Mouse (Mus musculus): Measurements from ENCODE around the gene Zfp629.
A peak's percentile ranks its signal among the peaks of the same experiment; 100 is the strongest.

Zfp629 gene

DNA sequence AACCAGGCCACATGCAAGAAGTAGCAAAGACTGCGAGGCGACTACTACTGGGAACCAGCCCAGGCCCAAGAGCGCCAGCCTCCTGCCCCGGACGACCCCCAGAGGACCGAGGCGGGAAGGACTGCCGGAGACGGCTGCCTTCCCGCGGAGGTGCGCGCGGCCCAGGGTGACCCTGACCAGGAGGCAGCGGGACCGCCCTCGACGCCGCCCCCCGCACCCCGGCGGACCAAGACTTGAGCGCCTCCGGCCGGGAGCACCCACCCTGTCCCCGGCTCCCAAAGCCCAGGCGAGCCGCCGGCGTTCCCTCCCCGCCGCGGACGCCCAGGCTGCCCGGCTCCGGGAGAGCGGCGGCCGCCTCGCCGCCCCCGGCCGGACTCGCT is 1.1 kb downstream of the Zfp629 start:
- no peak for DNase-seq (ENCODE audit: low read depth, low spot score)

DNA sequence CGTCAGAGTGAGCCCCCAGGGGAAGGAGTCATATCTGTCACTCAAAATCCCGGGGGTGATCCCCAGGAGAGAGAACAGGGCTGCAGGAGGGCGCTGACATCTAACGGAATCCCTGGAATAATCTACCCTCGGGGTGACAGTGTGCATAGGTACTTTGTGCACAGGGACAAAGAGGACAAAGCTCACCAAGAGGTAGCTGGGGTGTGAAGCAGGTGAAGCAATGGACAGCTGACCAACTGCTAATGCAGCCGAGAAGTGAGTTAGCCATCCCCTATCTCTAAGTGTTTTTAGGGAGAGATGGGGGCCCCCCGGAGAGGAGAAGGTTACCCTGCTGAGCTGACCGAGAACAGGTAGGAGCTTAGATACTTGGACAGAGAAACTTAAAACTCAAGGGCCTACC is 1.5 kb downstream of the Zfp629 start:
- DNase-seq (ENCODE audit: low read depth, low spot score): no peak

DNA sequence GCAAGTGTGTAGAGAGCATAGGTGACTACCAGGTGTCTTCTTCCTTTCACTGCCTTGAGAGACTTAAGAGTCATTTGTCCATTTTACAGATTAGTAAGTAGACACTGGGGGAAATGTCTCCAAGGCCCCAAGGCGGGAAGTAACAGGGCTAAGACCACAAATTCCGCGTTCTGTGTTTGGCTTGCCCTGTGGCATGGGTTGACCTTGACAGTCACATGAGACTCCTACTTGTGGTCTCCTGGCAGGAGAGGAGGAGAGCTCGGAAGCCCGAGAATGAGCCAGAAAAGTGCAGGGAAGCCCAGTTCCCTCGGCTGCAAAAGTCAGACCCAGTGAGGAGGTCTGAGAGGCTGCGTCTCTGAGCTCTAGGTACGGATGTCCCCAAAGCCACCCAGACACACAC is 2.1 kb downstream of the Zfp629 start:
- DNase-seq (ENCODE audit: low read depth, low spot score): no peak

DNA sequence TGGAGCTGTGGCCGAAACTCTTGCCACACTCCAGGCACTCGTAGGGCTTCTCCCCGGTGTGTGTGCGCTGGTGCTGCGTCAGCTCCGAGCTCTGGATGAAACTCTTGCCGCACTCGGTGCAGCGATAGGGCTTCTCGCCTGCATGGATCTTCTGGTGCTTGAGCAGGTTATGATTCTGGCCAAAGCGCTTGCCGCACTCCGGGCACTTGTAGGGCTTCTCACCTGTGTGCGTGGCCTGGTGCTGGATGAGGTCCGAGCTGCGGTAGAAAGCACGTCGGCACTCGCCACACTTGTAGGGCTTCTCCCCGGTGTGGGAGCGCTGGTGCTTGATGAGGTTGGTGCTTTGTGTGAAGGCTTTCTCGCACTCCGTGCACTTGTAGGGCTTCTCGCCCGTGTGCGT is 4.0 kb downstream of the Zfp629 start:
- DNase-seq (ENCODE audit: low read depth, low spot score): peak; percentile 60

DNA sequence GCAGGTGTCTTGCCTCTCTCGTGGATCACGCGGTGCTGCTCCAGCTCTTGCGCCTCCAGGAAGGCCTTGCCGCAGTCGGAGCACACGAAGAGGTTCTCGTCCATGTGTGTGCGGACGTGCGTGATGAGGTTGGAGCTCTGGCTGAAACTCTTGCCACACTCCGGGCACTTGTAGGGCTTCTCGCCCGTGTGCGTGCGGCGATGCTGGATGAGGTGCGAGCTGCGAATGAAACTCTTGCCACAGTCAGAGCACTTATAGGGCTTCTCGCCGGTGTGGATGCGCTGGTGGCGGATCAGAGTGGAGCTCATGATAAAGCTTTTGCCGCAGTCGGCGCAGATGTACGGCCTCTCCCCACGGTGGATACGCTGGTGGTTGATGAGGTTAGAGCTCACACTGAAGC is 4.6 kb downstream of the Zfp629 start:
- DNase-seq (ENCODE audit: low read depth, low spot score): peak; percentile 52

DNA sequence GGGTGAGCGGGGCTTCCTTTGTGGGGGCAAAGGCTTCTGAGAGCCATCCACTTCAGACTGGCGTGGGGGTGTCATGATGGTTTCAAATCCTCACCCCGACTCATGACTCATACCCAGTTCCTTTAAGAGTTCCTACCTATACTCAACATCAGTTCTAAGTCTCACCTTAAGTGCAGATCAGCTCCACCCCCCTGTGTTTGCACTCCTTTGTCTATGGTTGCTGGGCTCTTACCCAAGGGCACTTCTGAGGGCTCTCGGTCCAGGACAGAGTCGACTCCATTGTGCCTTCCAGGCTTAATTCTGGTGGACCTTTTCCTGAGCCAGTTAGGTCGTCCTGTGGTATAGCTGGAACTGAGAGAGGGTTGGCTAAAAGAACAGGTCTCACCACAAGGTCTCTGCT is 8.4 kb downstream of the Zfp629 start:
- no peak for DNase-seq (ENCODE audit: low read depth, low spot score)

DNA sequence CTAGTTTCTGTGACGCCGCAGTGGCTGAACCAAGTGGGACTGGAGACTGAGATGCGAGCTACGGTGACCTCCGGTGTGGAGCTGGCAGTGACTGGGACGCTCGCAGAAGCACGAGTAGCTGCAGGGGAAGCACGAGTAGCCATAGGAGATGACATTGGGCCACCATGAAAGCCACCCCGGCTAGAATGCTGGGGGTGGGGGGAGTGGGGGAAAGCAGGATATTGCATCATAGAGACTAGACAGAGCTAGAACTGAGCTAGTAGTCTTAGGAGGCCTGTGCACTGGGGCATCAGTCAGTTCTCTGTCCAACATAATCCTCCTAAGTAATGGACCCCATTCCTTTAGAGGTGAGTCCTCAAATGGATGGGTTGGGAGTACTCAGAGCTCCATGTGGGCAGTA is 11.3 kb downstream of the Zfp629 start:
- DNase-seq (ENCODE audit: low read depth, low spot score): no peak

DNA sequence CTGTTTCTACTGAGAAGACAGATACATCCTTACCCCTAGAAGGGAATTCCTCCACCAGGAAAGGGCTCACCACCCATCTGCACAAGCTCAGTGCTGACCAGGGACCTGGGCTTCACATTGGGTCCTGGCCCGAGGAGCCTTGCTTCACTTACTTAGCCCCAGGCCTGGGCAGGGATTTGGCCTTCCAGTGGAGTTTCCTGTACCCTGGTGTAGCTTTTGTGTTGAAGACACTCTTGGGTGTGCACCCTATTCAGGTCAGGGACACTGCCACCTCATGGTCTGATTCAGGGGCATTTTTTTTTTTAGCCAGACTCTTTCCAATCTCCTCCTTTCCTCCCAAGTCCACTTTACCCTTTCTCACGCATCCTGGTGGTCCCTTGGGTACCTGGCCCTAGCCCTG is 12.7 kb downstream of the Zfp629 start:
- DNase-seq (ENCODE audit: low read depth, low spot score): no peak

DNA sequence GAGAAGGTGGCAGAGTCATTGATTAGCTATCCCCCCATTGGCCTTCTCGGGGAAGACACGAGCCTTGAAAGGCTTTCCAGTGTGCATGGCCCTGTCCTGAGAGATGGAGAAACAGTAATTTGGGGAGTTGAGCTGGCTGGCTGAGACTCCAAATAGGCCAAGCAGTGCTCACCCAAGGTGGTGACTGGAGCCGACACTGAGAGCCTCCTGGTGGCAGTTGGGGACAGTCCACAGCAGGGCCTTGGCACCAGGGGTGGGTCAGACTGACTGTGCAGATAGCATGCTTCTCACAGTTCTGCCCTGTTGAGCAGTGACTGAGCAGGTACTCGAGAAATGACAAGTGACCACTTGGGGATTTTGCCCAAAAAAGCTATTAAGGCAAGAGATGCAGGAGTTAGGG is 13.9 kb downstream of the Zfp629 start:
- no peak for DNase-seq (ENCODE audit: low read depth, low spot score)

DNA sequence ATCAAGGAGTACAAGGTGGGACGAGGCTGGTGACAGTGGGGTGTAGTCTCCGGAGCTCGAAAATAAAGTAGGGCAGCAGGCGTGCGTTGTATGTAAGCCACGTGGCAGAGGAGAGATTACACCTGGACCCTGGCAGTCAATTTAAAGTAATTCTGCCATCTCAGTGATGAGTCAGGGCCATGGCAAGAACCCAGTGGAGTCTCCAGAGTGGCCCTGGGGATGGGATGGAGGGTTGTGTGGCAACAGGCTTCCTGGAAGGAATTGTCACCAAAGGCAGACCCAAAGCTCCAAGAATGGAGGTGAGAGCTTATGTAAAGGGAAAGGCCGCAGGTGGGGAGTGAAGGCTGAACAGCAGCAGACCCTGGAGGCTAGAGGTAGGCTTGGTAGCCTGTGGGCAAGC is 15.0 kb downstream of the Zfp629 start:
- DNase-seq (ENCODE audit: low read depth, low spot score): no peak

DNA sequence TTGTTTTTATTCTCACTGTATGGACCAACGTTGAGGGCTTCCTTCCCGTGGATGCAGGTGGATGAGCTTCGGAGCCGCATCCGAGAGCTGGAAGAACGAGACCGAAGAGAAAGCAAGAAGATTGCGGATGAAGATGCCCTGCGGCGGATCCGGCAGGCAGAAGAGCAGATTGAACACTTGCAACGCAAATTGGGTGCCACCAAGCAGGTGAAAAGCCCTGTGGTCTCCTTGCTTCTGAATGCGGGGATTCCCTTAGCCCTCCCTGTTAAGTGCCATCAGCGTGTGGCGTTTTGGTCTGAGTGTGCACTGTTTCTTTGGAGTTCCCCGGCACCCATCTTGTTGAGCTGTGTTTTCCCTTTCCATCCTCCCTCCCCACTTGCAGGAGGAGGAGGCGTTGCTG is 18.9 kb downstream of the Zfp629 start:
- no peak for DNase-seq (ENCODE audit: low read depth, low spot score)

DNA sequence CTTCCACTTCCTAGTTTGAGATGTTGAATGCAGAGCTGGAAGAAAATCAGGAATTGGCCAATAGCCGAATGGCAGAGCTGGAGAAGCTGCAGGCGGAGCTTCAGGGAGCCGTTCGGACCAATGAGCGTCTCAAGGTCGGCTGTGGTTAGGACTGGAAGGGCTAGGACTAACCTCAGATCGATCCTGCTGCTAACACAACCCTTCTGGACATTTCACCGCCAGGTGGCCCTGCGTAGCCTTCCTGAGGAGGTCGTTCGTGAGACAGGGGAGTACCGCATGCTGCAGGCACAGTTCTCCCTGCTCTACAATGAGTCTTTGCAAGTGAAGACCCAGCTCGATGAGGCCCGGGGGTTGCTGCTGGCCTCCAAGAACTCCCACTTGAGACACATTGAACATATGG is 23.0 kb downstream of the Zfp629 start:
- peak; percentile 87 for DNase-seq (ENCODE audit: low read depth, low spot score)

DNA sequence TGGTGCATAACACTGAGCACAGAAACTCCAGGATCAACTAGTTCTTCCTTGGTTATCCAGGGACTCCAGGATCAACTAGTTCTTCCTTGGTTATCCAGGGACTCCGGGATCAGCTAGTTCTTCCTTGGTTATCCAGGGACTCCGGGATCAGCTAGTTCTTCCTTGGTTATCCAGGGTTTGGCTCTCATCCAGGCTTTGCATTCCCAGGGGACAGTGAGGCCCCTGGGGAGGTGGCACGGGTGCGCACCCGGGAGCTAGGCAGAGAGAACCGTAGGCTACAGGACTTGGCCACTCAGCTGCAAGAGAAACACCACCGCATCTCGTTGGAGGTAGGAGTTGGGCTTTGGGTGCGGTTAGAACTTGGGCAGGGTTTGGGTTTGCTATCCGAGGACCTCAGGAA is 24.5 kb downstream of the Zfp629 start:
- DNase-seq (ENCODE audit: low read depth, low spot score): no peak

DNA sequence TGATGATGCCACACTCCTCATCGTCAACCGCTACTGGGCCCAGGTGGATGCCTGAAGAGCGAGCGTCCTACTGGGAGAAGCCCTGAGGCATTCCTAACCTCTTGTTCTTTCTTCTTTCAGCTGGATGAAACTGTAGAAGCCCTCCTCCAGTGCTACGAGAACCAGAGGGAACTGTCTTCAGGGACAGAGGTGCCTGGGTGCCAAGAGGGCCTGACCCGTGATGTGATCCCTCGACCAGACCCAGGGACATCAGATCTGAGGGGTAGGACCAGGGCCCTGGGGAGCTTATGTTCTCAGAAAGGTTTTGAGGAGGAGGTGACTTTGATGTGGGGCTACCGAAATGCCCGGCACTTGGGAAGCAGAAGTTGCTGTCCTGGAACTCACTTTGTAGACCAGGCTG is 26.0 kb downstream of the Zfp629 start:
- DNase-seq (ENCODE audit: low read depth, low spot score): no peak

DNA sequence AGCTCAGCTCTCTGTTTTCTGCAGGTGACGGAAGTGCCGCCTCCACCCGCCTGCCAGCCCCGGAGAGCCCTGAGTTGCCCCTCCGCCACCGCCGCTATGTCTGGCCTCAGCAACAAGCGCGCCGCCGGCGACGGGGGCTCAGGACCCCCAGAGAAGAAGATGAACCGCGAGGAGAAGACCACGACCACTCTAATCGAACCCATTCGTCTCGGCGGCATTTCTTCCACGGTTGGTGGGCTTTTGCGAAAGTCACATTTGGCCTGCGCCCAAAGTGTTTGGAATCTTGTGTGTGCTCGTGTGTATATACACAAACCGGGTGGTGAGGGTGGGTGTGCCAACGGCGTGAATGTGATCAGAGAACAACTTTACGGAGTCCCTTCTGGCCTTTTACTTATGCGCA is 26.7 kb downstream of the Zfp629 start:
- peak; percentile 27 for DNase-seq (ENCODE audit: low read depth, low spot score)

DNA sequence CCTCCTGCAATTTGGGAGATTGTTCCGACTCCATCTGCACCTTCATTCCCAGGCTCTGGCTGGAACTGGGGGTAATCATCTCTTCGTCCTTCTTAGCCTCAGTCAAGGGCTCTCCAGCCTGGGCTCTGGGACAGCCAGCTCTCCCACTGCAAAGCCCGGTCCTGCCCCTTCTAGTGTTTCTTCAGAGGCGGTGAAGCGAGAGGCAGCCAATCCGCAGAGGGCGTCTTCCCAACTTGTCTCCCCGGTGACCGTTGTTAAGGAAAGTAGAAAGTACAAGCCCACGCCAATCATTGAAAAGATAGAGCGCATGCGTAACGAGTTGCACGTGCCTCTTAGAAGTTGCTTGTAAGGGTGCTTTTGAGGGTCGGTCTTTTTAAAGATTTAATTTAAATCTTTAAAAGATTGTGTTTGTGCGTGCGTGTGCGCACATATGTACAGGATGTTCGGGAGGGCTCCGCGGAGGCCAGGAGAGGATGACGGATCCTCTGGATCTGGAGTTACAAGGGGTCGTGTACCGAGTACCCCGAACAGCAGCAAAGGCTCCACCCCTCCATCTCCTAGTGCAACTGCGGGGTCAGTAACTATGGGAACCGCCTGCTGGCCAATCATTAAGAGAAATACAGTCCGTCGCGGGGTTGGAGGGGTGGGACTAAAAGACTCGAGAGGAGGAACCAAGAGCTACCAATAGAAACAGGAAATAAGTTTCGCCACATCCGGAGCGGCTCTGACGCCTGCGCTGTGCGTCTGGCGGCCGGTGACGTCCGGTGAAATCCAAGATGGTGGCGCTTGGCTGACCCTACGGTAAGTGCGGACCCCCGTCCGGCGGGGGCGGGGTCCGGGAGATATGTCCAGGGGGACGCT is 27.4 kb downstream of the Zfp629 start, which contains the start of the genes Ccdc189 and Rnf40:
Gene Ccdc189 (minus strand): TSS at position 585 of the 861 bp plus-strand sequence.
Gene Rnf40 (plus strand): TSS at position 757 of the 861 bp plus-strand sequence.
- peak; percentile 100 for DNase-seq (ENCODE audit: low read depth, low spot score)

DNA sequence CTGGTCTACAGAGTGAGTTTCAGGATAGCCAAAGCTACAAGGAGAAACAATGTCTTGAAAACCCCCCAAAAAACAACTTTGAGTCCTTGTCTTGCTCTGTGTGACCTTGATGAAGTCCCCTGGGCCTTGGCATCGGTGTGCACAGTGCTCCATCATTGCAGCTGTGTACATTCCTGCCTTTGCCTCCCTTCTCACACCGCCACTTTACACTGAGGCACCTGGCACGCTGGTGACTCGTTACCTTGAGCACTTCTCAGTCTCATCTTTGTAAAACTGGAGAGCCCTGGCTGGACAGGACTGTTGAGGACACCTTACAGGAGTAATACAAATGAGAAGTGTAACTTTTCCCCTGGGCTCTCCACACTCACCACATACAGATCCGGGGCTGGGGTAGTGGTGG is 28.4 kb downstream of the Zfp629 start:
- no peak for DNase-seq (ENCODE audit: low read depth, low spot score)

DNA sequence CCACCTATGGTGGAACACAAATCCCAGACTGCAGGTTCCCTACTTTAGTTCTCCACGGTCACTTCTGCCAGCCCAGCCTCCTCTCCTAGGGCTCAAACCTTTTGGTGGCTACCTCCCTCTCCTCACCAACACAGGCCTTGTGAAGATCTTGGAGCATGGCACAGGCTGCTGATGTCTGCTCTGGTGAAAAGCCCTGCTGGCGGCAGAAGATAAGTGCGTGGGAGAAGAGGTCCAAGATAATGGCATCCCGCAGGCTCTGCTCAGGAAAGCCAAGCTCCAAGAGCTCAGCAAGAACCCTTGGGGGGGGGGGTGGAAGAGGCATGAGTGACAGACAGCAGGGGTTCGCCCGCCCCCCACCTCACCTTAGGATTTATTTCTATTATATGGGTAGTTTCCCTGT is 29.4 kb downstream of the Zfp629 start:
- DNase-seq (ENCODE audit: low read depth, low spot score): no peak

DNA sequence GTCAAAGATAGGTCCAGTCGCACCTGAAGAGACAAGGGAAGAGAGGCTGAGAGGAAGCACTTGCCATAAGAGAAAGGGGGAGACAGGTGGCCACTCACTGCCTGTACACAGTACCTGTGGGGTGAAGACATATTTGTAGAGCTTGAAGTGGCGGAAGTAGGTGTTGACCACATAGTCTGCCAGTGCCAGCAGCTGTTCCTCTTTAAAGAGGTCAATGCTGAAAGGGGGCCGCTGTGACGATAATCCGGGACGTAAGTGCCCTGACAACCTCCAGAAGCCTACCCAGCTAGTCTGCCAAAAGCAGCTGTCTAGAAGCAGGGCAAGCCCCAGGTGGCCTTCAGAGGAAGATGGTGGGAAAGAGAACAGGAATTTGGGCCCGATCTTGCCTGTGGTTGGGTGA is 30.6 kb downstream of the Zfp629 start:
- peak; percentile 21 for DNase-seq (ENCODE audit: low read depth, low spot score)

DNA sequence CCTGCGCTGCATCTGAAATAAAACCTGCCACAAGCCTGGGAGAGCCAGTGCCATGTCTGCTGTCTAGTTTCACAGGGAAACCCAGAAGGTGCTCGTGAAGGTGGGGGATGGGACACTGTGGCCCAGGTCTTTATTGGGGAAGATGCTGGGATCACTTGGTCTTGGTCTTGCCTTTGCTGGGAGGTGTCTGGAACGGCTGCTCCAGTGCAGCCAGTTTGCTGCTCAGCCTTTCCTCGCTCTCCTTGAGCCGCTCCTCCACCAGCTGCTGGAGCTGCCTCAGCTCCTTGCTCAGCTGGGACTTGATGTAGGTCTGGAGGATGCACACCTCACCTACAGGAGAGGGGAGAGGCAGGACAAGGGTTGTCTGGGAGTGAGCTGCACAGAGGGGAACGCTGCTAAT is 32.3 kb downstream of the Zfp629 start:
- no peak for DNase-seq (ENCODE audit: low read depth, low spot score)

DNA sequence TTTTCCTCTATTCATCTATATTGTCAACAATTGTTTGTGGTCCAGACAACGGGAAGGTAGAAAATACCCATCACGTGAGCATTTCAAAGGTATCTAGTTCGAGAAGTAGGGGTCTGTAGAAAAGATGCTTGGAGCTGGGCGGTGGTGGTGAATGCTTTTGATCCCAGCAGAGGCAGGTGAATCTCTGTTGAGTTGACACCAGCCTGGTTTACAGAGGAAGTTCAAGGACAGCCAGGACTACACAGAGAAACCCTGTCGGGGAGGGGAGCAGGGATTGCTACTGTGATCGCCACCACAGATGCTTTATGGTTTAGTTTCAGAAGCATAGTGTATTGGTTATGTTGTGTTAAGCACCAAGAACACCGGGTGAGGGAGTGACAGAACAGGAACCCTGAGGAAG is 41.5 kb downstream of the Zfp629 start:
- DNase-seq (ENCODE audit: low read depth, low spot score): no peak

DNA sequence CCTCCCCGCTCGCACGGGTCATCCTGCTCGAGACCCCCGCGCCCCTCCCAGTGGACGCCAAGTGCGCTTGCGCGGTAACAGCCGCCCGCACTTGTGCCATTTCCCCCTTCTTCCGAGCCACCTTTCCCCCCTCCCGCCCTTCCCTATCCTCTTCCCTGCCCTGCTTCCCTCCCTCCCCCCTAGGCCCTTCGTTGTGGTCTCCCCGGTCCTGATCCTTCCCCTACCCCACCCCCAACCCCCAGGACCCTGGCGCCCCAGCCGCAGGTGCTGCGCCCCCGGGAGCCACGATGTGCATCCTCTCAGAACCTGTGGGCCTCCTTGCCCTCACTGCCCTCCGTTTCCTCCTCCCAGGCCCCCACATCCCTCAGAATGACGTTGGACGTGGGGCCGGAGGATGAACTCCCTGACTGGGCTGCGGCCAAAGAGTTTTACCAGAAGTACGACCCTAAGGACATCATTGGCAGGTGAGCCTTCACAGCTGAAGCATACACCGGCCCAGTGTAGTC is 42.0 kb downstream of the Zfp629 start:
- DNase-seq (ENCODE audit: low read depth, low spot score): no peak

DNA sequence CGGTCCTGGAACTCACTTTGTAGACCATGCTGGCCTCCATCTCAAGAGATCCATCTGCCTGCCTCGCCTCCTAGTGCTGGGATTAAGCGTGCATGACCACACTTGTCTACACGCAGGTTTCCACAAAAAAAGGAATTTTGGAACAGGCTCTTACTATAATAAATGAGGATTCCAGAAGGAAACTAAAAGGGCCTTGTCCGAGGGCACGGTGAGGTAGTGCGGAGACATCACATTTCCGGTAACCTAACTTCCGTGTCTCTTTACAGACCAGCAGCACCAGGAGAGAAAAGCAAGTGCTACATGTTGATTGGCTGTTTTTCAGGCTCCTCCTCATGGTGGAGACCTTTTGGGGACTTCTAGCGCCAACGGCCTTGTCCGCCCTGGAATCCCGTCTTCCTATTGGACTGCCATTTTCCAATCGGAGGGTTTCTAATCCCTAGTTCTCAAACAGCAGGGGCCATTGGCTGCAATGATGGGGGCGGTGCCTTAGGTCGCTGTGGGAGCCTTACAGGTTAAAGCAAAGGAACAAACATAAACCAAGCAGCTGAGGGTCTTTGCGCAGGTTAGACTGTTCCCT is 42.6 kb downstream of the Zfp629 start, which contains the start of gene Phkg2:
Gene Phkg2 (plus strand): TSS at position 446 of the 577 bp plus-strand sequence.
- DNase-seq (ENCODE audit: low read depth, low spot score): peak; percentile 100

Data from R1 (cell line).